Mouse (Mus musculus): Measurements from ENCODE around the gene Hrh3. TPM values are rescaled to one million over a fixed set of nuclear protein-coding genes. Genes with fewer than 3 reads are reported as not detected.

Hrh3 gene
- total RNA-seq (2021) (under 1 TPM in 1 of 2 experiments, not detected in 1; 0.21 TPM), polyA plus RNA-seq (2012; rRNA removed) (0.06 TPM in 1 of 2 replicates, not detected in the other)
- long read RNA-seq: 0 reads

- WGBS: under 1% methylated on average over 81 of the region's 87 CpGs
- Histone ChIP-seq H3K4me1 (ENCODE audit: control insufficient read depth, insufficient read depth, low read length) (no peaks in the 10 kb centered on the region; the same call in 1 of the 2 replicates), H3K79me2 (replicated peaks; ENCODE audit: control insufficient read depth, insufficient read depth, low read length) (no peaks in the 10 kb centered on the region), H3K4me3 (peak within 1 kb of the TSS; percentile 52), H3K36me3 (ENCODE audit: control insufficient read depth, insufficient read depth, low read length) (no peaks in the 10 kb centered on the region), H3K9ac (ENCODE audit: low read depth, low read length) (no peak within 1 kb of the TSS), H3K27ac (no peak within 1 kb of the TSS), H3K27me3 (ENCODE audit: control insufficient read depth, insufficient read depth, low read length) (peaks cover 7% of the 10 kb centered on the region; the same call in 1 of the 2 replicates)
- peak; percentile 84 to 88 for DNase-seq
- TF ChIP-seq POLR2A (IDR thresholded peaks at IDR 0.05; ENCODE audit: insufficient read depth, low read depth, low read length): no peak
- no peak for TF ChIP-seq CTCF (IDR thresholded peaks at IDR 0.05)
- TF ChIP-seq EP300 (IDR thresholded peaks at IDR 0.05; ENCODE audit: insufficient read depth, low read depth, low read length): no peak
- intact Hi-C loops (cut with DNase I): no loop called here
Observed at GRCm38 (mm10) chr2:180103978-180104658, at the start of gene Hrh3. TSS of gene Hrh3 (minus strand) at chr2:180104488.

- no peak overlapping the region for H3K27ac ChIP-seq
- H3K36me3 ChIP-seq (ENCODE audit: control insufficient read depth, insufficient read depth, low read length): 0 out of 2 replicates have a peak, but pooled peaks cover 3% of the 10 kb centered on the region
- peaks cover 1% of the 10 kb centered on the region; the same call in 1 of the 2 replicates for H3K4me1 ChIP-seq (ENCODE audit: control insufficient read depth, insufficient read depth, low read length)
- H3K4me3 ChIP-seq: no peak overlapping the region
- intact Hi-C loops (cut with DNase I): no loop called here
- H3K79me2 ChIP-seq (replicated peaks; ENCODE audit: control insufficient read depth, insufficient read depth, low read length): no peaks in the 10 kb centered on the region
- TF ChIP-seq CTCF (IDR thresholded peaks at IDR 0.05) (no peak), EP300 (IDR thresholded peaks at IDR 0.05; ENCODE audit: insufficient read depth, low read depth, low read length) (no peak), POLR2A (IDR thresholded peaks at IDR 0.05; ENCODE audit: insufficient read depth, low read depth, low read length) (no peak)
- 67% methylated on average over 9 of the region's 9 CpGs for WGBS
- H3K27me3 ChIP-seq (ENCODE audit: control insufficient read depth, insufficient read depth, low read length): no peaks in the 10 kb centered on the region
- no peak for DNase-seq
- H3K9ac ChIP-seq (ENCODE audit: low read depth, low read length): no peak overlapping the region
Observed at GRCm38 (mm10) chr2:180148551-180148950, 44.3 kb upstream of the Hrh3 start.

- Histone ChIP-seq H3K4me3 (no peak overlapping the region), H3K27me3 (ENCODE audit: control insufficient read depth, insufficient read depth, low read length) (no peaks in the 10 kb centered on the region), H3K27ac (peak overlapping the region; percentile 34), H3K79me2 (replicated peaks; ENCODE audit: control insufficient read depth, insufficient read depth, low read length) (no peaks in the 10 kb centered on the region), H3K9ac (ENCODE audit: low read depth, low read length) (no peak overlapping the region), H3K4me1 (ENCODE audit: control insufficient read depth, insufficient read depth, low read length) (peaks cover 1% of the 10 kb centered on the region; the same call in 1 of the 2 replicates), H3K36me3 (ENCODE audit: control insufficient read depth, insufficient read depth, low read length) (0 out of 2 replicates have a peak, but pooled peaks cover 3% of the 10 kb centered on the region)
- WGBS: 54% methylated on average over 6 of the region's 6 CpGs
- peak in 1 of 2 experiments; percentile 20 for DNase-seq
- TF ChIP-seq POLR2A (IDR thresholded peaks at IDR 0.05; ENCODE audit: insufficient read depth, low read depth, low read length) (no peak), CTCF (IDR thresholded peaks at IDR 0.05) (no peak), EP300 (IDR thresholded peaks at IDR 0.05; ENCODE audit: insufficient read depth, low read depth, low read length) (no peak)
- intact Hi-C loops (cut with DNase I): no loop called here
Observed at GRCm38 (mm10) chr2:180147379-180147778, 43.1 kb upstream of the Hrh3 start.

- no peak overlapping the region for H3K4me3 ChIP-seq
- H3K79me2 ChIP-seq (replicated peaks; ENCODE audit: control insufficient read depth, insufficient read depth, low read length): no peaks in the 10 kb centered on the region
- TF ChIP-seq POLR2A (IDR thresholded peaks at IDR 0.05; ENCODE audit: insufficient read depth, low read depth, low read length) (no peak), CTCF (IDR thresholded peaks at IDR 0.05) (no peak), EP300 (IDR thresholded peaks at IDR 0.05; ENCODE audit: insufficient read depth, low read depth, low read length) (no peak)
- intact Hi-C loops (cut with DNase I): no loop called here
- no peaks in the 10 kb centered on the region for H3K27me3 ChIP-seq (ENCODE audit: control insufficient read depth, insufficient read depth, low read length)
- 0 out of 2 replicates have a peak, but pooled peaks cover 3% of the 10 kb centered on the region for H3K36me3 ChIP-seq (ENCODE audit: control insufficient read depth, insufficient read depth, low read length)
- no peak overlapping the region for H3K27ac ChIP-seq
- H3K4me1 ChIP-seq (ENCODE audit: control insufficient read depth, insufficient read depth, low read length): peaks cover 1% of the 10 kb centered on the region; the same call in 1 of the 2 replicates
- DNase-seq: no peak
- no peak overlapping the region for H3K9ac ChIP-seq (ENCODE audit: low read depth, low read length)
- WGBS: 78% methylated on average over 2 of the region's 2 CpGs
Observed at GRCm38 (mm10) chr2:180146091-180146490, 41.8 kb upstream of the Hrh3 start.

DNA sequence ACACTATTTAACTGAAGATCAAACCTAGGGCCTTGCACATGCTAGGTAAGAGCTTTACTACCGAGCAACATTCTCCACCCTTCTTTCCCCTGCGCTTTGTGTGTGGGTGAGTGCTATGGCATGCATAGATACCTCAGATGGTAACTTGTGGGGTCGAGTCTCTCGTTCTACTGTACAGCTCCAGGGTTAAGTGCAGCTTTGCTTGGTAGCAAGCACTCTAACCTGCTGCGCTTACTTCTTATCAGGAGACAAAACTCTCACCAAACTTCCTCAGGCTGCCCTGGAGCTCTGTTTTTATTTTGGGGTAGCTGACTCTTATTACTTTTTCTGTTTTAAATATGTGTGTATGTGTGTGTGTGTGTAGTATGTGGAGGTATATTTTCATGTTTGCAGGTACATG, 31.1 kb upstream of the Hrh3 start:
- Histone ChIP-seq H3K36me3 (ENCODE audit: control insufficient read depth, insufficient read depth, low read length) (peaks cover 3% of the 10 kb centered on the region), H3K79me2 (replicated peaks; ENCODE audit: control insufficient read depth, insufficient read depth, low read length) (peaks cover 6% of the 10 kb centered on the region), H3K27me3 (ENCODE audit: control insufficient read depth, insufficient read depth, low read length) (no peaks in the 10 kb centered on the region), H3K27ac (no peak overlapping the region), H3K4me1 (ENCODE audit: control insufficient read depth, insufficient read depth, low read length) (peaks cover 9% of the 10 kb centered on the region; the same call in 1 of the 2 replicates), H3K9ac (ENCODE audit: low read depth, low read length) (no peak overlapping the region), H3K4me3 (no peak overlapping the region)
- intact Hi-C loops (cut with DNase I): no loop called here
- WGBS: 73% methylated on average over 5 of the region's 5 CpGs
- no peak for TF ChIP-seq POLR2A (IDR thresholded peaks at IDR 0.05; ENCODE audit: insufficient read depth, low read depth, low read length)
- no peak for TF ChIP-seq CTCF (IDR thresholded peaks at IDR 0.05)
- TF ChIP-seq EP300 (IDR thresholded peaks at IDR 0.05; ENCODE audit: insufficient read depth, low read depth, low read length): no peak
- no peak for DNase-seq

DNA sequence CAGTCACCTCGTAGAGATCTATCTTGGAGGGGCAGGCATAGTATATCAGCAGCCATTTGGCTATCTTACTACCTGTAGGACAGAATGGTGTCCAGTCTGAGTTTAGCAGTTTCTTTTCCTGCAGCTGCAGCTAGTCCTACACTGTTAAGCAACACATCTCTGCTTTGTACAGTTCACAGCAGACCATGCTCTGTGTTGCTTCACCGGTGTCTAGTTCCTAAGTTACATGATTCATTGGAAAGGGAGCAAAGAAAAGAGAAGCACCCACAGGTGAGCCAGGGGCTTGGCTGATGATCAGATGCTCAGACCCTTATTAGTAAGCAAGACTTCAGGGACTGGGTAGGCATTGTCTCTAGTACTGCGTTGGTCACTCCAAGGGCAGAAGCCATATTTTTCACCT, 29.6 kb upstream of the Hrh3 start:
- Histone ChIP-seq H3K27ac (no peak overlapping the region), H3K27me3 (ENCODE audit: control insufficient read depth, insufficient read depth, low read length) (no peaks in the 10 kb centered on the region), H3K4me1 (ENCODE audit: control insufficient read depth, insufficient read depth, low read length) (peaks cover 9% of the 10 kb centered on the region; the same call in 1 of the 2 replicates), H3K36me3 (ENCODE audit: control insufficient read depth, insufficient read depth, low read length) (peaks cover 3% of the 10 kb centered on the region), H3K79me2 (replicated peaks; ENCODE audit: control insufficient read depth, insufficient read depth, low read length) (peaks cover 9% of the 10 kb centered on the region), H3K9ac (ENCODE audit: low read depth, low read length) (no peak overlapping the region), H3K4me3 (no peak overlapping the region)
- intact Hi-C loops (cut with DNase I): no loop called here
- WGBS: 76% methylated on average over 3 of the region's 3 CpGs
- TF ChIP-seq POLR2A (IDR thresholded peaks at IDR 0.05; ENCODE audit: insufficient read depth, low read depth, low read length) (no peak), CTCF (IDR thresholded peaks at IDR 0.05) (no peak), EP300 (IDR thresholded peaks at IDR 0.05; ENCODE audit: insufficient read depth, low read depth, low read length) (no peak)
- DNase-seq: no peak

Data from heart, adult 2 months (tissue).